Comparison of ENCODE assay signal across 21 mouse cellular contexts in the genomic region with DNA sequence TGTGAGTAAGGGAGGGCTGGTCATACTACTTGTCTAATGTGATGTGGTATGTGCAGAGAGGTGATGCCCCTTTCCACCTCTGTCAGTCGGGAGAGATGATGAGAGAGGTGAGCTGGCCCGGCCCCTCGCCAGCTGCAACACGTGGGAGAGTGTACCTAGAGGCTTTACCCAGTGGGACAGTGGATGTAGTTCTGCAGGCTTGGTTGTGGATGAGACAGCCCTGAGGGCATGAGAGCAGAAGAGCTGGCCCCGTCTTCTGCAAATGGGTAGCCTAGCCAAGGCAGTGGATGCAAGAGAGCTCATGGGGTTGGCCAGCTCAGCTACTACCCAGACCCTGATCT.
A peak's percentile ranks its signal among the peaks of the same experiment; 100 is the strongest.
DNase-seq lines count a peak whose midpoint lies in the region; ATAC-seq and TF ChIP-seq lines count a peak whose summit lies in the region.
"Had no signal": no experiment of that assay in that cellular context is flagged by ENCODE, and none has a peak within 500 bp of the region (broad histone marks: within the 10 kb centered on the region; RNA-seq: fewer than 3 reads in every experiment).

No protein-coding gene starts in this region.

- H3K4me1 ChIP-seq in hindbrain, embryonic 15.5 days (replicated peaks): no peaks in the 10 kb centered on the region
- H3K4me1 ChIP-seq in hindbrain, embryonic 16.5 days (ENCODE audit: control insufficient read depth, insufficient read depth, low read depth, low read length): no peaks in the 10 kb centered on the region
- no peaks in the 10 kb centered on the region for H3K4me1 ChIP-seq in midbrain, embryonic 16.5 days (ENCODE audit: control insufficient read depth, insufficient read depth, low read length)
- H3K4me1 ChIP-seq in midbrain, postnatal 0 days (ENCODE audit: insufficient read depth, low read length): no peaks in the 10 kb centered on the region
- H3K4me1 ChIP-seq: embryonic facial prominence, embryonic 15.5 days; forebrain, embryonic 10.5 days; hindbrain, embryonic 13.5 days had no signal

- no peak overlapping the region for H3K27ac ChIP-seq in hindbrain, embryonic 15.5 days (replicated peaks)
- no peak overlapping the region for H3K27ac ChIP-seq in hindbrain, embryonic 16.5 days (ENCODE audit: low read depth, low read length)
- no peak overlapping the region for H3K27ac ChIP-seq in midbrain, embryonic 16.5 days (ENCODE audit: low read length)
- no peak overlapping the region for H3K27ac ChIP-seq in midbrain, postnatal 0 days (ENCODE audit: low read depth, low read length)
- H3K27ac ChIP-seq: embryonic facial prominence, embryonic 15.5 days; forebrain, embryonic 10.5 days; gastrocnemius, adult 2 months; hindbrain, embryonic 13.5 days had no signal

- H3K27me3 ChIP-seq in hindbrain, embryonic 15.5 days: no peaks in the 10 kb centered on the region
- no peaks in the 10 kb centered on the region for H3K27me3 ChIP-seq in hindbrain, embryonic 16.5 days (replicated peaks; ENCODE audit: control insufficient read depth, insufficient read depth, low read length)
- H3K27me3 ChIP-seq in midbrain, embryonic 16.5 days (ENCODE audit: control insufficient read depth, insufficient read depth, low read depth, low read length): no peaks in the 10 kb centered on the region
- H3K27me3 ChIP-seq in midbrain, postnatal 0 days (ENCODE audit: insufficient read depth, low read length): no peaks in the 10 kb centered on the region
- H3K27me3 ChIP-seq: embryonic facial prominence, embryonic 15.5 days; hindbrain, embryonic 13.5 days had no signal

- ATAC-seq in hindbrain, embryonic 15.5 days (ENCODE audit: low FRiP score, low read depth): peak; percentile 51; the same call in 1 of the 2 replicates
- no peak for ATAC-seq in hindbrain, embryonic 16.5 days
- ATAC-seq in midbrain, embryonic 16.5 days: 0 out of 2 replicates have a peak, but pooled peaks have one; percentile 37
- ATAC-seq in midbrain, postnatal 0 days (ENCODE audit: low FRiP score): peak; percentile 7; the same call in 1 of the 2 replicates

- H3K9me3 ChIP-seq in hindbrain, embryonic 15.5 days: no peaks in the 10 kb centered on the region
- no peaks in the 10 kb centered on the region for H3K9me3 ChIP-seq in hindbrain, embryonic 16.5 days (ENCODE audit: control insufficient read depth, low read length)
- no peaks in the 10 kb centered on the region for H3K9me3 ChIP-seq in midbrain, embryonic 16.5 days (replicated peaks; ENCODE audit: control insufficient read depth, low read length, poor library complexity, severe bottlenecking)
- H3K9me3 ChIP-seq in midbrain, postnatal 0 days (ENCODE audit: low read length): no peaks in the 10 kb centered on the region
- H3K9me3 ChIP-seq: embryonic facial prominence, embryonic 15.5 days; forebrain, embryonic 10.5 days; hindbrain, embryonic 13.5 days had no signal

- no peak overlapping the region for H3K9ac ChIP-seq in hindbrain, embryonic 15.5 days
- no peak overlapping the region for H3K9ac ChIP-seq in hindbrain, embryonic 16.5 days (ENCODE audit: low read depth, low read length)
- no peak overlapping the region for H3K9ac ChIP-seq in midbrain, embryonic 16.5 days (ENCODE audit: low read depth, low read length)
- H3K9ac ChIP-seq in midbrain, postnatal 0 days (replicated peaks; ENCODE audit: low read length, poor library complexity, severe bottlenecking): no peak overlapping the region
- H3K9ac ChIP-seq: embryonic facial prominence, embryonic 15.5 days; hindbrain, embryonic 13.5 days had no signal

- H3K4me3 ChIP-seq in hindbrain, embryonic 15.5 days: no peak overlapping the region
- no peak overlapping the region for H3K4me3 ChIP-seq in hindbrain, embryonic 16.5 days (ENCODE audit: low read length)
- H3K4me3 ChIP-seq in midbrain, embryonic 16.5 days (ENCODE audit: low read depth, low read length): no peak overlapping the region
- no peak overlapping the region for H3K4me3 ChIP-seq in midbrain, postnatal 0 days (ENCODE audit: low read depth, low read length)
- H3K4me3 ChIP-seq: embryonic facial prominence, embryonic 15.5 days; erythroblast, embryonic 14.5 days; forebrain, embryonic 10.5 days; gastrocnemius, adult 2 months; hindbrain, embryonic 13.5 days had no signal

- no peak for TF ChIP-seq CTCF in midbrain, postnatal 0 days (IDR thresholded peaks at IDR 0.05)

- no peak overlapping the region for H3K4me2 ChIP-seq in hindbrain, embryonic 15.5 days
- no peak overlapping the region for H3K4me2 ChIP-seq in hindbrain, embryonic 16.5 days (ENCODE audit: low read length)
- no peak overlapping the region for H3K4me2 ChIP-seq in midbrain, embryonic 16.5 days (ENCODE audit: low read length)
- no peak overlapping the region for H3K4me2 ChIP-seq in midbrain, postnatal 0 days (ENCODE audit: low read depth, low read length, poor library complexity, severe bottlenecking)
- H3K4me2 ChIP-seq: embryonic facial prominence, embryonic 15.5 days; heart, embryonic 11.5 days; hindbrain, embryonic 13.5 days had no signal

- DNase-seq in heart, adult 11 months: peak; percentile 80
- DNase-seq in heart, postnatal 14 days: no peak
- DNase-seq in midbrain, postnatal 0 days (ENCODE audit: low spot score): no peak
- DNase-seq: adrenal gland, adult 2 months; adrenal gland, postnatal 25 days; cerebellum, adult 18-20 months; cerebellum, adult 9-11 months; cerebellum, postnatal 36 days; gastrocnemius, adult 2 months; gastrocnemius, postnatal 25 days; heart, adult 18-20 months; heart, postnatal 36 days; kidney, adult 11 months had no signal

- intact Hi-C loops in heart, postnatal 14 days (cut with DNase I): loop anchor here (10.0 kb wide), 1 partner anchor 1513 kb away; no protein-coding TSS in a partner anchor

- WGBS in hindbrain, embryonic 15.5 days: 94% methylated on average over 5 of the region's 5 CpGs
- WGBS in hindbrain, embryonic 16.5 days: 85% methylated on average over 5 of the region's 5 CpGs
- WGBS in midbrain, embryonic 16.5 days: 95% methylated on average over 5 of the region's 5 CpGs
- 84% methylated on average over 5 of the region's 5 CpGs for whole genome bisulfite sequencing in midbrain, postnatal 0 days

- H3K36me3 ChIP-seq in hindbrain, embryonic 15.5 days: no peaks in the 10 kb centered on the region
- no peaks in the 10 kb centered on the region for H3K36me3 ChIP-seq in hindbrain, embryonic 16.5 days (ENCODE audit: control insufficient read depth, insufficient read depth, low read length)
- no peaks in the 10 kb centered on the region for H3K36me3 ChIP-seq in midbrain, embryonic 16.5 days (ENCODE audit: control insufficient read depth, insufficient read depth, low read length)
- no peaks in the 10 kb centered on the region for H3K36me3 ChIP-seq in midbrain, postnatal 0 days (ENCODE audit: insufficient read depth, low read length)
- H3K36me3 ChIP-seq: embryonic facial prominence, embryonic 15.5 days; forebrain, embryonic 10.5 days; hindbrain, embryonic 13.5 days had no signal
